Mouse (Mus musculus): ENCODE data around the gene Cemip.
A peak's percentile ranks its signal among the peaks of the same experiment; 100 is the strongest.
"Not testable (repeated sequence)": the region's sequence is repeated elsewhere in the genome, so short reads cannot be mapped to it uniquely, and the experiment has no call there.

The Cemip gene

DNA sequence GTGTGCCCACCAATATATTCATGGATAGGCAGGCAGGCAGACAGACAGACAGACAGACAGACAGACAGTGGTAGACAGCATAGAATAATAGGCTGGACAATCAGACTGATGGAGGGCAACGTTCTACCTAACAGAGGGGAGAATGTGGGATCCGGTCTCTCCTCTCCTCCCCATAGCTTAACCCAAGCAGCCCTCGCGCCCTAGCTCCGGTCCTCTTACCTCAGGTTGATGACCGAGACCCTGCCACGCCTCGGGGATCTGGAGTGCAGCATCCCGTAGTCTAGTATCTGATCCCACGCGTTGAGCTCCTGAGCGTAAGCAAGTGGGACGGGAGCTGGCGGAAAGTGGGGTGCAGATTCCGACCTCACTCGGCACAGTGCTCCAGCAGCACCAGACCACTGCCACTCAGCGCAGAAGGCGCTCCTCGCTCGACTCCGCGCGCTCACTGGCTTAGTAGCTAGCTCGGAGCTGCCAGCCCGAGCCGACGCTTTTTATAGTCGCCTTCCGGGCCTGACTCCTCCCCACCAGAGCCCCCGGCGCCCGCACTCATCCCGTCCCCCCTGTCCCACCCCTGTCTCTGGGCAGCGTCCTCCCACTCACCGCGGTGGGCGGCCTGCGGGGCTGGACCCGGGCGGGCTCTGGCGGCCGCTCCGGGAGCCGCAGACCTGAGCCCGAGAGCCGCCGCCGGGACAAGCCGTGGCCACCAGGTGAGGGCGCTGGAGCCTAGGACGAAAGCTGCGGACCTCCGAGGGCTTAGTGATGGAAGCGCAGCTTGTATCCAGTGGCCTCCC lies at the start of gene Cemip:
Gene Cemip (minus strand): TSS at position 464 of the 791 bp plus-strand sequence.
- peak; percentile 76 for DNase-seq (ENCODE audit: low read depth, low spot score)

DNA sequence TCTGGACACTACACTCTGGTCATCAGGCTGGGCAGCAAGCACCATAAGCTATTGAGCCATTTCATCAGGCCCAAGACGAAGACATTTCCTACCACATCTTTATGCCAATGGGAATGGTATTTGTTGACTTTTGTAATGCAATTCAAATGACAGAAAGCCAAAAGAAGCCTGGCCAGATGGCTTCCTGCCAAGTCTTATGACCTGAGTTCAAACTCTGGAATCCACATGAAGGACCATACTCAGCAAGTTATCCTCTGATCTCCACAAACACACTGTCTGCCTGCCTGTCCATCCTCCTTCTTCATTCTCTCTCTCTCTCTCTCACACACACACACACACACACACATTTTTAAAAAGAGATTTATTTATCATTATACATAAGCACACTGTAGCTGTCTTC lies 46.4 kb upstream of the Cemip start:
- DNase-seq (ENCODE audit: low read depth, low spot score): no peak

DNA sequence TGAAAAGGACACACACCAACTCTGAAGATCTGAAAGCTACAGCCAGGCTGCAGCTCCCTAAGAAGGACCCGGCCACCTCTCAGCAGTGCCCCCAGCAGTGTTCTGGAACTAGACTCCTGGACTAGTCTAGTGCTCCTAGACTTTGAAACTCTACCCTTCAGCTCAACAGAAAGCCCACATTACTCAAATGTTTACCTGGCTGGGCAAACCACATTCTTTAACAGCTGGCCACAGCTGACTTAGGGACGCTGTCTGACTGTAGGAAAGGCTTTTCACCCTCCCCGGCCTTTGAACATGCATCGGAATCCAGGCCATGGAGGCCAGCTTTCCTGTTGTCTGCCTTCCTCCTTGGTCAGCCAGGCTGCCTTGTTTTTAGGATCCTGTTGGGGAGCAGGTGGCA lies 45.4 kb upstream of the Cemip start:
- no peak for DNase-seq (ENCODE audit: low read depth, low spot score)

DNA sequence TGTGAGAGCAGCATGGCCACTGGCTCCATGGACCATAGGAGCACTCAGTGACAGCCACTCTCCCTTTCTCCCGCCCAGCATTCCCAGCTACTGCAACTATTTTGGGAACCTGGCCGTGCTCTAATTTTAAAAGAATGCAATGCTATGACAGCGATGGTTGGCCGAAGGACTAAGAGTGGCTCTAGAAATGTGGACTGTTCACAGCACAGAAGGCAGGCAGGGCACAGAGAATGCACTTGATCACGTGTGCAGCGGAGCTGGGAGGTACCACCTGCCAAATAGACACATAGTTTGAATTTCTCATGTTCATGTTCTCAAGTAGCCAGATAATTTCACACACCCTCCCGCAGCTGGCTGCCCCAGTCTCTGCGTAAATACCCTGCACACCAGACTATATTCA lies 42.4 kb upstream of the Cemip start:
- no peak for DNase-seq (ENCODE audit: low read depth, low spot score)

DNA sequence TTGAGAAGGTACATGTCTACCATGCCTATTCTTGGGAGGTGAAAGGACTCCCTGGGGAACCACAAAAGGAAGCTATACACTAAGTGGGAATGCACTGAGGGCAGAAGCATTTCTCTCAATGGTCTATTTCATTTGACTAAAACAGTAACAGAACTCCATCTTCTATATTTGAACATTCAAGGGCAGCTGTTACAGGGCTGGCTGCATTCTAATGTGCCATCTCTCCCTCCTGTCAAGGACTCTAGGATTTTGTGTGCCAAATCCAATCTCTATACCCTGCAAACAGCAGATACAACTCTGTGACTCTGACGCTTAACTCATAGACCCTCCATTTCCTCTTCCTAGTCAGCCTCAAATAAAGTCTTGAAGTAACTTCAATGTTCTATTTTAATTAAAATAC lies 39.4 kb upstream of the Cemip start:
- DNase-seq (ENCODE audit: low read depth, low spot score): no peak

DNA sequence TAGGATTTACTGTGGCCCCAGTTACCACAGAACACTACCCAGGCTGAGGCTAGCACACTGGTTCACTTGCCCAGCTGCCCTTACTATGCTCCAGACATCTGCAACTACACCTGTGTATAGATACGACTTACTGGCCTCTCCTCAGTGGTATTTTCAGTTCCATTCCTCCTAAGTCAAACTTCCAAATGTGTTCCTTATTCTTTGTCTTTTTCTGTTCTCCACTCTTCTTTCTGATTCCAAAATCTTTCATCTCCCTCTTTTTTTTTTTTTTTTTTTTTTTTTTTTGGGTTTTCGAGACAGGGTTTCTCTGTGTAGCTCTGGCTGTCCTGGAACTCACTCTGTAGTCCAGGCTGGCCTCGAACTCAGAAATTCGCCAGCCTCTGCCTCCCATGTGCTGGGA lies 37.3 kb upstream of the Cemip start:
- not testable (repeated sequence) for DNase-seq (ENCODE audit: low read depth, low spot score)

DNA sequence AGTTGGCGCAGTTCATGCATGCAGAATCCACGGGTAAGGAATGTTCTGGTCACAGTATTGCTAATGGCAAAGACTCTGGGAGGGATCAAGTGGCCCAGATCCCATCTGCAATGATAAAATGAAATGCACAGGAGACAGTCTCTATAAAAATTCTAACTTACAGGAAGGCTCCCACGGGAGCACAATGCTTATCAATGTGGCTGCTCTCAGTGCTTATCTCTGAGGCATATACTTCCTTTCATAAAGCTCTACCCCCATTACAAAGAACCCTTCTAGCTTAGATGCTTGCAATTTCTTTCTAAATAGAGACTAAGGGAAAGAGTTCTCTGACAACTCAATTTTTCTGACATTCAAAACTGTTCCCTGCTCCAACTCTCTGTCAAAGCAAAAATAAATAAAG lies 35.5 kb upstream of the Cemip start:
- DNase-seq (ENCODE audit: low read depth, low spot score): no peak

DNA sequence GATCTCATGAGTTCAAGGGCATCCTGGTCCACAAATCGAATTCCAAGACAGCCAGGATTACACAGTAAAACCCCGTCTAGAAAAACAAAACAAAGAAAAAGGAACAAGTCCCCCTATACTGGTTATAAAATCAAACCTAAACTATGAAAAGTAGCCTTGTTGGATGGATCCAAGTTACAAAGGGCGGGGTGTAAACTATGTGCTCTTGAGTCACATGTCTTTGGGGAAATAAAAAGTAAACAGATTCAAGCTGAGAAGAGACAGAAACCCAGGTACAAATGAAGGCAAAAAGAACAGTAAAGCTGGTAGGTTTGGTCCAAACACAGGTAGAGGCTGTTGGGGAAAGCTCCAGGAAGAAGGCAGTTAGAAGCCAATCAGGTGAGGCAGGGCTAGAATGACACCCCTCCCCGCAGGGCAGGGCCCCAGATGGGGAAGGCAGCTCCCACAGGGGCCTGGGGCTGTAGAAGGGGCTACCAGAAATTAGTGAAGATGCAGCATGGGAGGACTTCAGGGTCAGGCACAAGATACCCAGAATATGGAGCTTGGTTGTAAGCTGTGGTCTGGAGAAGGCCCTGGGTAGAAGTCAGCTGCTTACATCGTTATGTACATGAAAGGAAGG lies 33.9 kb upstream of the Cemip start:
- DNase-seq (ENCODE audit: low read depth, low spot score): no peak

DNA sequence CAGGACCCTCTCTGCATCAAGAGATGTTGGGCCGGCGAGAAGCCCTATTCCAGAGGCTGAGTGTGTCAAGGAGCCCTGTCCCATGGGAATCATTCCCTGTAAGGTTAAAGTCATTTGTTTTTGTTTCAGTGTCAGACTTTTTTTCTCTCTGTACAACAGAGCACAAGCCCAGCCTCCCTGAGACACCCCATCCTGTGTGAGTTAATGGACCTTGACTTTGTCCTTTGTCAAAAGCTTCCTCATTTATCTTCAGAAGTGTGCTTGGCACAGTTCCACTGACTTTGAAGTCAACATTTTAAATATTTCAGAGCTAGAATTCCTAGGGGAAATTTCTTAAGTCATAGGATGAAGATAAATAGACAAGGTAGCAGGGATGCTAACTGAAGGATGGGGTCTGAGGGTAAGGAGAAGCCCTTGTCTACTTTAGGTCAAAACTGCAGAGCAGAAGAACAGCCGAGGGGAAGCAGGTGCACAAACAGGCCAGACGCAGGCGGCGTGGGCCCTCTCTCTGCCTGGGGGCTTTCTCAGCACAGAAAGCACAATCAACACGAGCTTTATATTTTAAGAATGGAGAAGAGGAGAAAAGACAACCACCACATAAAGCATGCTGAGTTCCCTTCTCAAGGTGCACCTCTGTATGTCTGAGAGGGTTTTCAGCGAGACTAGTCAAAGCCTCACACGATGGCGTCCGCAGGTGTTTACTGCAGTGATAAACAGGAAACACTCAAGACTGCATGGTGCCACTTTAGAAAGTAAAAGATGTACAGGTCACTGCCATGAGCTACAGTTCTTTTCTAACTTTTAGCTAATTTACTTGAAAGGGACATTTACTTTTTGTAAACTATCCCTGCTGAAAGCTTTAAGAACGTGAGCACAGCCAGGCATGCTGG lies 33.2 kb upstream of the Cemip start:
- DNase-seq (ENCODE audit: low read depth, low spot score): peak; percentile 38

DNA sequence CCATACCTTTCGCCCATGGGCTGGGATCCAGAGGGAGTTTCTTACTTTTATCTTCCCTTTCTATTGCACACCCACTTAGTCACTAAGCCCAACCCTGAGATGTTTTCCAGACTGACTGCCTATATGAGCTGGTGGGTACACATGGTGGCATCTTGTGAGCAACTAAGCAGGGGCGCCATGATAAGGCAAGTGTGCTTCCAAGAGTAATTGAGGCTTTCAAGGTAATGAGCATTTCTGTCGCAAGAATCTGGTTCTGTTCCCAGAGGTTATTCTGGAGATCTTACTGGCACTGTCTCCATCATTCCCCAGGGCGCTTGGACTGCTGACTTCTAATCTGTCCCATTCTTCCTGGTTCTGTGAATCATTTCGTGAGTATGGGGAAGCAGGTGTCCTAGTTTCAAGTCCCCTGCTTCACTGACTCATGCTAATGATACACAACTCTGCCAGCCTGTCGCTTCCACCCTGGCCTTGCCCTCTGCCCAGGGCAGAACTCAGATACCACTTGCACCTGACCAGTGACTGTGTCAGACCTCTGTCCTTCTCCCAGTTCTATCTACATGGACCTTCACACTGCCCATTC lies 31.3 kb upstream of the Cemip start:
- DNase-seq (ENCODE audit: low read depth, low spot score): no peak

DNA sequence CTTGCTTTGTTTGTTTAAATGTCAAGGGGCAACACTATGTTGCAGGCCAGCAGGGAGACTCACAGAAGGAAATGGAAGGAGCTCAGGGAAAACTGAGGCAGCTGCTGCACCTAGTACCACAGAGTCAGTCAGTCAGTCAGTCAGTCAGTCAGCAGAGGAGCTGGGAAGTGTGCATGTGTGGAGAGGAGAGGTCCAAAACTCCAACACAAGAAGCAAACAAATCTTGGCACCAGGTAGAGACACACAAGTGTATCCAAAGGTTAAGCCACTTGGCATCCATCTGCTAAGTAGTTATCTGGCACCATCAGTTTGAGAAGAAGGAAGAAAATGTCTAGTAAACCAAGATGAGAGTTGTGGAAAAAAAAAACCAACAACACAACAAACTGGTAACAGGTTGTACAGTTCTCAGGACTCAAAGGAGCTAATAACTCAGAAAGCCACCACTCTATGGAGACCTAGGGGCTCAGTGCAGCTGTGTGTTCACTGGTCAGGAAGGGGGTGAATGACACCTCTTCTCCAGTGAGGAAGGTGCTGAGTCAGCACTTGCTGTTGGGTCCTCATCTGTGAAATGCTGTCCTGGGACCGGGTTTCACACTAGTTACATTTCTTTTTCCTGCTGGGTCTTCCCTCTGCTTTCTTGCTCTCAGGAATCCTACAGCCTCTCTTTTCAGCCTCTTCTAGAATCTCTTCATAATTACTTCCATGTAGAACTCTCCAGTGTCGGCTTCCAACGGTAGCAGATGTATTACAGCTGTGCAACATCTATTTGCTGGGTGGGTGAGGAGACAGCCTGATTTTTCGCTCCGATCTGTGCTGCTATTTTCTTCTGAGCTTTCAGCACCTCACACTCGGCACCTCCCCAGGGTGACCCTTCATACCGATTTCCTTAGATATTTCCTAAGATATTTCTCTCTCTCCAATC lies 30.6 kb upstream of the Cemip start:
- no peak for DNase-seq (ENCODE audit: low read depth, low spot score)

DNA sequence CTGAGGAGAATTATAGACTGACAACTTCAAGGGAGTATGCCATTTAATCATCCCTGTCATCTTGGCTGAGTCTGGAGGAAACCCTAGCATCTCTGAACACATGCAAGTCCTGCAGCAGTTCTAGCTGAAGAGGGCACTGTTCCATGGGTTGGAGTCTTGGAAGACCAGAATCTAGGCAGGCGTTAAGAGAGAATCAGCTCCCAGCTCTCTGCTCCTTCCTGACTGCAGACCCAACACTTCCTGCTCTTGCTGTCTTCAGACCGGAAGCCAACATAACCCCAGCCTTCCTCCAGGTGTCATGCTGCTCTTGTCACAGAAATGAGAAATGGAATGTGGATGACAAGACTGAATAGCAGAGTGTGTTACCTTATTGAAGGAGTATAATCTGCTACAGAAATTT lies 29.1 kb upstream of the Cemip start:
- DNase-seq (ENCODE audit: low read depth, low spot score): peak; percentile 69

DNA sequence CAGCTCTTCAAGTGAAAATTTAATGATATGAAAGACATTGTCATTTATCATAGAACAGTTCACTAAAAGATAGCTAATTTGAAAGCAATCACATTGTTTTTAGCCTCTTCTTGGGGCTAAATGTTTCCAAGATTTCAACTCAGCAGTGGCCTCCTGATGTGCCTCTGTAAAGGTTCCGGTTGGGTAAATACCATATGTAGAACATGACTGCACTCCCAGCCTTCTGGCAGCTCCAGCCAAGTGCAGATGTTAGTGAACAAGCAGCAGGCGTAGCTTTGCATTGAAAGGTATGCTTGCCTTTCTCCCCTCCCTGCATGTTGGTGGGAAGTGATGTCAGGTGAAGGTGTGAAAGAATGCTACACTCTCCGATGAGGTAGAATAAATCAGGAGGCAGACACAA lies 28.5 kb upstream of the Cemip start:
- DNase-seq (ENCODE audit: low read depth, low spot score): no peak

DNA sequence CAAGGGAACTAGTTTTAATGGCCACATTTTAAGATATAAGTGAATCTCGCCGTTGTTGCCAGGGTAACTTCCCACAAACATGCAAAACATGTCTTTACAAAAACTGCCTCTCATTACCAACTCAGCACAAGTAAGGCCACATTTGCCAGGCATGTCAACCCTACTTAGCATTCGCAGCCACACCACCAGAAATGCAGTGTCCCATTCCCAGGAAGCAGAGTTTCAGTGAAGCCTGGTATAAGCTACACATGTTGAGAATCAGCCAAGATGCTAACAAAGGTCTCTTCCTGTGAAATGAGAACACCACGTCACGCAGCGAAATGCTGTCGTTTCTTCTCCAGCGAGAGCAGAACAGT lies 26.7 kb upstream of the Cemip start:
- DNase-seq (ENCODE audit: low read depth, low spot score): no peak

DNA sequence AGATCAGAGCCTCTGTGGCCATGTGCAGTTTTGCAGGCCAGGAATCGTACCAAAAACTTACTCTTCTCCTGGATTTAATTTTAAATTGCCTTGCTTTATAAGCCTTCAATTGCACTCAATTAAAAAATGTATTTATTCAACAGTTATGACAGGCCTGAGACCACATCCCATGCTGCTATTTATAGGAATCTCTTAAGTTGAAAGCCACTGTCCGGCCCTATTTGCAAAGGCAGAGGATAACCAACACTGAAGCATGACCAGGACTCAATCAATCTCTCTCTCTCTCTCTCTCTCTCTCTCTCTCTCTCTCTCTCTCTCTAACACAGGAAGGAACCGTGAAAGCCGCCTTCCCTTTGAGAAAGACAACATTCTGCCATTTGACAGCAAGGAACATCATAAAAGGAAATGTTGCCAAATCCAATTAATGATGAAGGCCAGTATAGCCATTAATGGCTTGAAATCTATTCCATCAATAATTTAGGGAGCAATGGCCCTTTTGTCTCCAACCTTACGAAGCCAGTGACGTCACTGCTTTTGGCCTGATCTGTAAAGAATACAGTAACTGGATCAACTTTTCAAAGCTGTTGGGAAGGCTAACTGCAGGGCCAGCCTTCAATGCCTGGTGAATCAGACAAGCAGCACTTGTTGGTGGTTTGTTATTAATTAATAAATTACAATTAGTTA lies 26.2 kb upstream of the Cemip start:
- DNase-seq (ENCODE audit: low read depth, low spot score): no peak

DNA sequence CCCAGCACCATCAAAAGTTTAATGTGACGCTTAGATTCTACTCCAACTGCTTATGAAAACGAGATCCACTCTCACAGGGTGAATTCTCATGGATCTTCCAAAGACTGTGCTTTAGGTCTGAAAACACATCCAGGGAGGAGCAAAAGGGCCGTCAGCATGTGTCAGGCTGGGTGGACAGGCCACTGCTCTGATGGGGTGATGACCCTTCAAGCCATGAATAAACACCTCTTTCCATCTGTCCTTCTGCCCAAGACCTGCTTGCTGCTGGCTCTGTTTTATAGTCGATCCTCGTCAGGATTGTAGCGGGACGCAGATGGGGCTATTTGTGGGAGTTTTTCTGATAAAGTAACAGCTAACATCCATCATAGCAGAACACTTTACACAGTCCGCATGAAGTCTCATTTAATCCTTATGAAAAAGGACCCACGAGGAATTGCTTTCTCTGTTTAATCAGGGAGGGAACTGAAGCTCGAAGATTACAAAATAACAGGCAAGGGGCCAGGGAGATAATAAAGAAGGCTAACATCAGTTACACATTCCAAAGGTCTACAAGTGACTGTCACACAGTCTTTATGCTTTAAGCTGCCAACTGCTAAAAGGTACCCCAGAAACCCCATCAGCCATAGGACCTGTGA lies 25.5 kb upstream of the Cemip start:
- no peak for DNase-seq (ENCODE audit: low read depth, low spot score)

DNA sequence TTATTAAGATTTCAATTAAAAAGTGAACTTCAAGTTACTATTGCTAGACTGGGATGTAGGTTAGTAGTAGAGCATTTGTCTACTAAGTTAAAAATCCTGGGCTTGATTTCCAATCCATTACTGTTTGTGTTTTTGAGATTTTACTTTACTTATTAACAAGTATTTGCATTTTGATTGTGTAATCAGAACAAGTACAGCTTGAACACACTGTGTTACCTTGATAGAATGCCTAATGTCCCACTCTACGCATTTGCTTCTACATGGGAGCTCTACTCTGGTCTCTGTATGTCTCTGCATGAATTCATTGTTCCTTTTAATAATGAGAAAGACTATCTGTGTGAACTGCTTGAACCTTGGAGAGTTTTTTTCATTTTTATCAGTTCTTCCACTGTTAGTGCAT lies 20.6 kb upstream of the Cemip start:
- no peak for DNase-seq (ENCODE audit: low read depth, low spot score)

DNA sequence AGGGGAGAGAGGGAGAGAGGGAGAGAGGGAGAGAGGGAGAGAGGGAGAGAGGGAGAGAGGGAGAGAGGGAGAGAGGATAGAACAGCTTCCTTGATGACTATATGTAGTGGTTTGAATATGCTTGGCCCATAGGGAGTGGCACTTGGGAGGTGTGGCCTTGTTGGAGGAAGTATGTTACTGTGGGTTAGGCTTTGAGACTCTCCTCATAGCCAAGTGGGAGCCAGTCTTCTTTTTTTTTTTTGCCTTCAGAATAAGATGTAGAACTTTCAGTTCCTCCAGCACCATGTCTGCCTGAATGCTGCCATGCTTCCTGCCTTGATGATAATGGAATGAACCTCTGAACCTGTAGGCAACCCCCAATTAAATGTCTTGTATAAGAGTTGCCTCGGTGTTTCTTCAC lies 16.3 kb upstream of the Cemip start:
- no peak for DNase-seq (ENCODE audit: low read depth, low spot score)

DNA sequence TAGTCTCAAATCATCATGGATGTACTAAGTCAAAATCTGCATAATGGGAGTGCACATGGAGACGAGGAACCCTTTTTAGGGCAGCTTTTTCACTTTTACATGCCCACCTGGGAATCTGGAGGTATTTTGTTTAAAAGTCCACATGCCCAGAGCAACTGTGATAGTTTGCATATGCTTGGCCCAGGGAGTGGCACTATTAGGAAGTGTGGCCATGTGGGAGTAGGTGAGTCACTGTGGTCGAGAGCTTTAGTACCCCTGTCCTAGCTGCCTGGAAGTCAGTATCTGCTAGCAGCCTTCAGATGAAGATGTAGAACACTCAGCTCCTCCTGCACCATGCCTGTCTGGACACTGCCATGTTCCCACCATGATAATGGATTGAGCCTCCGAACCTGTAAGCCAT lies 14.4 kb upstream of the Cemip start:
- DNase-seq (ENCODE audit: low read depth, low spot score): no peak

DNA sequence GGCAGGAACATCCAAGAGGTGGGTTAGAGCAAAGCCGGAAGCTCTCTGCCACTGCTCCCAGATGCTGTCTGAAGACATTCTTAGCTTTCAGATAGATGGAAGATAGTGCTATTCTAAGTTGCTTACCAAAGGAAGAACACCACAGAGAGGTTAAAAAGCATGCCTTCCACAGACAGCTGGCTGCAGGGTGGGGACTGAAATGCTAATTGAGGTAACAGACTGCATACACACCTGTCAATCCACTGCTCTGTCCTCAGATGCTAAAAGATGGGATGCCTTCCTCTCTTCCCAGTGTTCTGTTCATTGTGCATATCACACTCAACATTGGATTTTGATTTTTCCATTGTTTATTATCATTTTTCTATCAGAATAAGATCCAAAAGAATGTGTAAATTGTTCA lies 11.8 kb upstream of the Cemip start:
- DNase-seq (ENCODE audit: low read depth, low spot score): no peak
